Mouse (Mus musculus) brain, embryonic 14.5 days (tissue): ENCODE measurements around the gene Urad.

ENCODE experiments used
- CTCF ChIP-seq: fragments of 200-500 bp; IDR thresholded peaks from 2 replicates; pipeline ENCODE4 v1.5.1; 2012; ENCODE audit warnings: inconsistent platforms, mild to moderate bottlenecking, moderate library complexity, borderline replicate concordance; ENCODE audit not compliant: insufficient read depth, insufficient read length; ENCODE audit errors: extremely low read depth
- POLR2A ChIP-seq: fragments of 200-500 bp; IDR thresholded peaks from 2 replicates; pipeline ENCODE4 v1.6.1; 2012; ENCODE audit warnings: mild to moderate bottlenecking, inconsistent platforms, borderline replicate concordance; ENCODE audit not compliant: poor library complexity, insufficient read depth, insufficient read length, severe bottlenecking; ENCODE audit errors: extremely low read depth

- TF ChIP-seq CTCF (no peak), POLR2A (no peak)
Observed at GRCm38 (mm10) chr5:147342901-147343300, 20.7 kb upstream of the Urad start.
